Mouse (Mus musculus) urinary bladder, postnatal 14 days (tissue): Measurements from ENCODE around the gene Zfp28.
A peak's percentile ranks its signal among the peaks of the same experiment; 100 is the strongest.
"Not testable (repeated sequence)": the region's sequence is repeated elsewhere in the genome, so short reads cannot be mapped to it uniquely, and the experiment has no call there.

Experiments used
- DNase-seq: peaks from one replicate; pipeline ENCODE4 v3.0.0; 2021; ENCODE audit warnings: low spot score

Zfp28 gene

DNA sequence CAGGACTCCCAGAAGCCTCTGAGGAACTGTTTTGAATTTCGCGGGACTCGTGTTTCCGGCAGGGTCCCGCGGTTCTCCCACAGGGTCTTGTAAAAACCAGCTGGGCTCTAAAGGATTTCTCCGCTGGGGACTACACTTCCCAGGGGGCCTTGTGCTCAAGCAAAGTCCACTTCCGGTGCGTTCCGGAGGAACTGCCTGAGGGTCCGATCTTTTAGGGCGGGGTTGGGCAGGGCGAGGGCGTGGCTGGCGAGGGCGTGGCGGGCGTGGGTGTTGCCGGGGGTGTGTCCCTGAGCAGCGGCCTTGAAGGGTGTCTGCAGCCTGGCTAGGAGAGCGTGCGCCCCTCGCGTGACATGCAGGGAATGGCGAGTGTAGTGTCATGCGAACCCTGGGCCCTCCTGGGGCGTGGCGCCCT is at the start of gene Zfp28:
TSS of gene Zfp28 (plus strand) at position 252 of the 412 bp plus-strand sequence.
- peak; percentile 93 for DNase-seq

DNA sequence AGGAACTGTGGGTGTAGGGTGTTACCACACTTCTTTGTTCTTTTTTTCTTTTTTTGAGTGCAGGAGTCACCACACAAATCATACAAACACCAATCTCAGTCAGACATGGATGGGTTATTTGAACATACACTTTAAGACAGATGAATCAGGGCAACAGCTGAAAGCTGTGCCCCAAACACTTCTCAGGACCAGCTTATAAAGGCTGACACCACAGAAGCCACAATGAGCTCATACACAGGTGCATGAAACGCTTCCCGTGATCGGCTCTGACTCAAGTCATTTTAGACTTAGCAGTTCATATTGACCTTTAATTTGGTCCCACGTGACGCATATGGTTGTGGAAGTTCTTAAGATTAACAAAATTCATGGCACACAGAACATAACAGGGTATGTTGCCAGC is 43.2 kb upstream of the Zfp28 start:
- DNase-seq: no peak

DNA sequence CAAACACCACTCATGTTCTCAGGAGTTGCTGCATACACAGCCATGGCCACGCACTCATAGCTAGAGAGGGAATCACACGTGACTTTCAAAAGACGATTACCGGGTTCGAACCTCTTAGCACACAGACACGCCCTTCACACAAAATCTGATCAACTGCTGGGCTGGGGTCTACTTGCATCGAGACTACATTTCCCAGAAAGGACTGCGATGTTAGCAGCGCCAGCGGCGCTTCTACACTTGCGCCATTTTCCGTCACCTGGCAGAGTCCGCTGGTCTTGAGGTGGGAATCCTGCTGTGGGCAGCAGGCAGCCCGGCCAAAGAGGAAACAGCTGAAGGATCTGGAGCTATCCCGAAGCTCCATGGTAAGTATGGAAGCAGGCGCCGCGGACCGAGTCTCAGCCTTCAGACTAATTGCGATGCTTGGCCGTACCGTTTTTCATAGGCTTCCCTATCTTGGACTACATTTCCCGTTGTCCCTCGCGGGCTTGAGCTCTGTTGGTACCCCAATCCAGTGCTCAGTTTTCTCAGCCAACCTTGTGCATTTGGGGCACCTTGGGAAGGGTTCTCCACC is 39.5 kb upstream of the Zfp28 start, which contains the start of gene Gm3854:
TSS of gene Gm3854 (plus strand) at position 259 of the 571 bp plus-strand sequence.
- peak; percentile 39 for DNase-seq

DNA sequence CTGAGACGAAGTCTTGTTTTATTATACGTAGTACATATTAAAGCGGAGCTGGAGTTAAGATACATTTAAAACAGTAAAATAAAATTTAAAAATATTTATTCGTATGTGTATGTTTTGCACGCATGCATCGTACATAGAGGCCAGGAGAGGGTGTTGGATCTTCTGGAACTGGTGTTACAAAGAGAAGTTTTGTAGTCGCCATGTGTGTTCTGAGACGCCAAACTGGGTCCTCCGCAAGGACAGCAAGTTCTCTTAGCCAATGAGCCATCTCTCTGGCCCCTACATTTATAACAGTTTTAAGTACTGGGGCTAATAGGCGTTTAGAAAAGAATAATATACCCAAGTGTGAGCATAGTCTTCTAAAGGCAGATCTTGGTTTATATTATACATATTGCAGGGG is 39.0 kb upstream of the Zfp28 start:
- no peak for DNase-seq

DNA sequence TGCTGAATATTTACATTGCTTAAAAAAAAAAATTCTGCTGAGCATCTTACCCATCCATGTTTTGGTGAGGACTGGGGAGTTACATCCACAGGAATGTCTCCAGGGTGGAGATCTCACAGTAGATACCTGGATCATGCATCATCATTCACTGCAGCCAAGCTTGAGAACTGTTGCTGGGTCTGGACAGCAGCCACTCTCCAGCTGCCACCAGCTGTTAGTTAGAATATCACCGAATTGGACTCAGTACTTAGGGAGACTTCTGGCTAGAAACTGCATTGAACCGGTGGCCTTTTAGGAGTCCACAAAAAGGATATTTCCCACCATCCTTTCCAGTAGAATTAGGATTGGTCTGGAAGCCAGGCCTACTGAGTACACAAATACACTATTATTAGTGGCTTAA is 25.0 kb upstream of the Zfp28 start:
- peak; percentile 7 for DNase-seq

DNA sequence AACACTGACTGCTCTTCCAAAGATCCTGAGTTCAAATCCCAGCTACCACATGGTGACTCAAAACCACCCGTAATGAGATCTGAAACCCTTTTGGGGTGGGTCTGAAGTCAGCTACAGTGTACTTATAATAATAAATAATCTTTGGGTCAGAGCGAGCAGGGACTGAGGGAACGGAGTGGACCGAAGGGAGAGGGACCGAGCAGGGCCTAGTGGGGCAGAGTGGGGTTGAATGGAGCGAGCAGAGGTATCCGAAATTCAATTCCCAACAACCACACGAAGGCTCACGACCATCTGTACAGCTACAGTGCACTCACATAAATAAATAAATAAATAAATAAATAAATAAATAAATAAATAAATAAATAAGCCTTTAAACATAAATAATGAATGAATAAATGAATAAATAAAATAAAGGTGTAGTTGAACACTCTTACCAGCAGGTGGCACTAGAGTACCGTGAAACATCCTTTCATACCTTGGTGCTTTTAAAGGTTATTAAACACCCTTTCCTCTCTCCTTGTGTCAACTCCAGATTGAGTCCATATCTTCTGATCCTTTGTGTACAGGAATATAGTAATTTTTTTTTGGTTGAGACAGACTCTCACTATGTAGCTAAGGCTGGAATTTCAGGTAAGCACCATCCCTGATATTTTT is 24.0 kb upstream of the Zfp28 start:
- DNase-seq: no peak

DNA sequence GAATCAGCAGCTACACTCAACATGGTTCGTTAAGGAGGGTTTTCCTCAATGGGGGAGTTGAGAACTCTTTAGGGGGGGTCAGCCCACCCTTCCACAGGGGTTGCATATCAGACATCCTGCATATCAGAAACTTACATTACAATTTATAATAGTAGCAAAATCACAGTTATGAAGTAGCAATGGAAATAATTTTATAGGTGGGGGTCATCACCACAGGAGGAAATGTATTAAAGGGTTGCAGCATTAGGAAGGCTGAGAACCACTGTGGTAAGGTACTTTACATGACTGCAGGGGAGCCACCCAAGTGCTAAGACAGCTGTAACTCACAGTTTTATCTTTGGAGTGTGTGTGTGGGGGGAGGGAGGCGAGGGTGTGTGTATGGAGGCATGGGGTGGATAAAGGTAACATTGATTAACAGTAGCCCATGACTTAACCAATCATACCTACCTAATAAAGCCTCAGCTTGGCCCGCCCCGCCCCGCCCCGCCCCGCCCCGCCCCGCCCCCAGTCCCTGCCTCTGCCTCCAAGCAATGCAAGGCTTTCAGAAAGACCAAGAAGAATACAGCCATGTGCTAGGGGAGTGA is 22.5 kb upstream of the Zfp28 start:
- DNase-seq: no peak

DNA sequence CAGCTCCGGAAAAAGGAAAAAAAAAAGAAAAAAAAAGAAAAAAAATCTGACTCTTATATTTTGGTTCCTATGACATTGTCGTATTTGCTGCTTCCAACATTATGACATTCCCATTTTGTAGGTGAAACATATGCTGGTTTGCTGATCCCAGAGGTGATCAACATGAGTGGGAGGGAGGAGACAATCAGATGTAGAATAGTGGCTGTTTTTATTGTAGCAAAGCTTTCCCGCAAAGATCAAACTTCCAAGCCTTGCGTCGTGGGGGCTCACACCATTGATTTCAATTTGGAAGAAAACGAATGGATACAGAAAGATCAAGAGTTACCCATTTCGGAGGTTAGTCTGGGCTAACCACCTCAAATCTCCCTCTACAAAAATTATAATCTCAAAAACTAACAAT is 21.3 kb upstream of the Zfp28 start:
- no peak for DNase-seq

DNA sequence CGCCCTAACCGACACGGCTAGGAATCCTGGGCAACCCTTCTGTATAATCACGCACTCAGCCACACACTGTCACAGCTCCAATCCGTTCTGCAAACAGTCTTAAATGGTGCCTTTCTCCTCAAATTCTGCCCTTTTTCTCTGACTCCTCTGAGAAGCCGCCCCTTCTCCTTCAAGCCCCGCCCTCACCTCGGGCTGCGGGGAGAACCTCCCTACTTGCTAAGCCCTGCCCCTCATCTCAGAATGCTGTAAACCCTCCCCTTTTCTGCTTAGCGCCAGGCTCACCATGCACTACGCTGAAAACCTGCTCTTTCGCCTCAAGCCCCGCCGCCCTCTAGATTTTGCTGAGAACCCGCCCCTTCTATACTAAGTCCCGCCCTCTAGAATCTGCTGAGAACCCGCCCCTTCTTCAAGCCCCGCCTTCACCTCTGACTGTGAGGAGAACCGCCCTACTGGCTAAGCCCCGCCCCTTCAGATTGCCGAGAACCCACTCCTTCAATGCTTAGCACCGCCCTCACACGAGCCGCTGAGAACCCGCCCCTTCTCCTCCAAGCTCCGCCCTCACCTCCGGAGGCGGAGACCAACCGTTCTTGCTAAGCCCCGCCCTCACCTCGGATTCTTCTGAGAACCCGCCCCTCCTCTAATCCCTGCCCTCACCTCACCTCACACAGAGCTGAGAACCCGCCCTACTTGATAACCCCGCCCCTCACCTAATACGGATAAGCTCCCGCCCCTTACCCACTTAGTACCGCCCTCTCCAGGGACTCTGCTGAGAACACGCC is 20.6 kb upstream of the Zfp28 start:
- DNase-seq: peak; percentile 99

DNA sequence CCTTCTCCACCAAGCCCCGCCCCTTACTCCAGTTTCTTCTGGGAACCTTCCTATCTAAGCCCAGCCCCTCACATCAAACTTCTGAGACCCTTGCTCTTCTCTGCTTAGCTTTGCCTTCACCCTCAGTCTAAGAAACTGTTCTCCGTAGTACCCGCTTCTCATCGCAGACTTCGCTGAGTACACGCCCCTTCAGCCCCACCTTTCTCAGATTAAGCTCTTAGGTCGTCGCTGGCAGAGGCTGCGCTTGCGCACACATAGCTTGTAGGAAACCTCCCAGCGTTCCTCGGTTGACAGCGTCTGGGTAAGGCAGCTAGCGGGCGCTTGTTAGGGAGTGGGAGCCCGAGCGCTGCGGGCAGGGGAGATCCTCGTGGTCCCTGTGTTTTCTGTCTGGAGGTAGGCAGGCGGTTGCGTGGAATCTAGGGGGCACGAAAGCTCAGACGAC is 20.0 kb upstream of the Zfp28 start, which contains the start of gene Zfp78:
TSS of gene Zfp78 (plus strand) at position 234 of the 442 bp plus-strand sequence.
- DNase-seq: peak; percentile 85

DNA sequence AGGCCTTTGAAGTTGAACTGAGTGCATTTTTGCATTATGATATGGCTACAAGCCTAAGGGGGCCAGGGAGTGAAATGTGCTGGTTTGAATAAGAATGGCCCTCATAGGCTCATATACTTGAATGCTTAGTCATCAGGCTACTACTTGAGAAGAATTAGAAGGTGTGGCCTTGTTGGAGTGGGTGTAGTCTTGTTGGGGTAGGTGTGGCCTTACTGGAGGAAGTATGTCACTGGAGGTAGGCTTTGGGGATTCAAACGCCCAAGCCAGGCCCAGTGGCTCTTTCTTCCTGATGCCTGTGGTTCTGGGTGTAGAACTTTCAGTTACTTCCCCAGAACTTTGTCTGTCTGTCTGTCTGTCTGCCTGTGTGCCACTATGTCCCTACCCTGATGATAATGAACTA is 18.3 kb upstream of the Zfp28 start:
- DNase-seq: no peak

DNA sequence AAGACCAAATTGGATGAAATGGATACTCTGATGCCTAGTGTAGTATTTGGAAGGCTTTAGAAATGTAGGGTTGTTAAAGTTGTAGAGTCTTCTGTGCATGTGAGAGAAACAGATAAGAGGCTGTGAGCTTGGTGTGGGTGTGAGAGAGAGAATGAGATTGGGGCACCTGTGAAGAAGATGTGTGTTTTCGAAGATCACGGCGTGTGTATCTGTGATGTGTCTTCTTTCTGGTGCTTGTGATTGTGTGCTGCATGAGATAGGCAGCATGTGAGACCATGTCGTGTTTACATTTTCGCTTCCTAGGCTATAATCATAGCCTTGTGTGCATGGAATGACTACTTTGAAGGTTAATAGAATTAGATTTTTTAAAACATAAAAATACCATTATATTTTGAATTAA is 15.9 kb upstream of the Zfp28 start:
- DNase-seq: no peak

DNA sequence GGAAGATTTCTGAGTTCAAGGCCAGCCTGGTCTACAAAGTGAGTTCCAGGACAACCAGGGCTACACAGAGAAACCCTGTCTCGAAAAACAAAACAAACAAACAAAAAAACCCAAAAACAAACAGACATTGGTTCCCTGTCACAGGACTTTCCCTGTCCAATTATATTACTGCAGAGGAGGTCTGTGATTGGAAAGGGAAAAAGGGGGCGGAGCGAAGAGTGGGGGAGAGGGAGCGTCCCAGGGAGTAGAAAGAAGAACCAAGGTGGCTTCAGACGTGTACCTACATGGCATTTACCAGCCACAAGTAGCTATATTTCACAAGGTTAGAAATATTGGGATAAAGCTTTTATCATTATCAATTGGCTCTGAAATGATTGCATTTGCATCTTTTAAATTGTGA is 14.9 kb upstream of the Zfp28 start:
- DNase-seq: not testable (repeated sequence)

DNA sequence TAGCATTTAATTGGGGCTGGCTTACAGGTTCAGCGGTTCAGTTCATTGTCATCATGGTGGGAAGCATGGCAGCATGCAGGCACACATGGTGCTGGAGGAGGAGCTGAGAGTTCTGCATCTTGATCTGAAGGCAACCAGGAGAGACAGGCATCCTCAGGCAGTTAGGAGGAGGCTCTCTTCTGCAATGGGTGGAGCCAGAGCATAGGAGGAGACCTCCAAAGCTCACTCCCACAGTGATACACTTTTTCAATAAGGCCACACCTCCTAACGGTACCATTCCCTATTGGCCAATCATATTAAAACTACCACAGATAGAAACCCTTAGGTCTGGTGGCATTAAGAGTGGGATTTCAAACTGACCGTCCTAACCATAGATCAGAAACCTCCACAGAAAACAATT is 13.6 kb upstream of the Zfp28 start:
- no peak for DNase-seq

DNA sequence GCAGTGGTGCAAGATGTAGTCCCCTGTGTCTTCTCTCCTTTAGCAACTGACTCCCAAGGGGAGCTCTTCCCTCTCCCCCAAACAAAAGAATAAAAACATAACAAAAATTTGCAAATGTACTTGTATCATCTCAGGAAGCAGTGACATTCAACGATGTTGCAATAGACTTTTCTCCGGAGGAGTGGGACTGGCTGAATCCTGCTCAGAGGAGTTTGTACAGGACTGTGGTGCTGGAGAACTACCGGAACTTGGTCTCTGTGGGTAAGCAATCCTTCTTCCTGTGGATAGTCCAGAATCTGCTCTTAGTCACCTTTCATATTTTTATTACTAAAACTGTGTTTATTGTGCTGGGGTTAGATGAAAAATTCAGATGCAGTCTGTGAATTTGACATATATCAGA is 10.1 kb upstream of the Zfp28 start:
- no peak for DNase-seq

DNA sequence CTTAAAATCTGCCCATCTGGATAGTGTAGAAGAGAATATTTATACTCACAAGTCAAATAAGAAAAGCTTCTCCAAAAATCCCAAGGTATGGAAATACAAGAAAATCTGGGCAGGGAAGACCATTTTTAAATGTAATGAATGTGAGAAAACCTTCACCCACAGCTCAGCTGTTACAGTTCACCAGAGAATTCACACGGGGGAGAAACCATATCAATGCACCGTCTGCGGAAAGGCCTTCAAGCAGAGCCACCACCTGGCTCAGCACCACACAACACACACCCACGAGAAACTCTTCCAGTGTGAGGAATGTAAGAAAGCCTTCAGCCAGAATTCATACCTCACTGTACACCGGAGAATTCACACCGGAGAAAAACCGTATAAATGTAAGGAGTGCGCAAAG is 4.7 kb upstream of the Zfp28 start:
- DNase-seq: no peak

DNA sequence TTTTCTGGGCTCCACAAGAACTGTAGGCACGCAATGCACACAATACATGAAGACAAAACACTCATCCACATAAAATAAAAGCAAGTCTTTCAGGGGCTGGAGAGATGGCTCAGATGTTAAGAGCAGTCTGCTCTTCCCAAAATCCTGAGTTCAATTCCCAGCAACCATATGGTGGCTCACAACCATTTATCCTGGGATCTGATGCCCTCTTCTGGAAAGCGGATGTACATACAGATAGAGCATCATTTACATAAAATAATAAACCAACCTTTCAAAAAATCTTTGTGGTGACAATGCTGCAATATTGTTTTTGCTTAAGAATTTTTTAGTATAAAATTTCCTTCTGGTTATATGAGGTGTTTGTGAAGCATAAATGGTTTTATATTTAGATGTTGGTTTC is 1.7 kb upstream of the Zfp28 start:
- DNase-seq: no peak

DNA sequence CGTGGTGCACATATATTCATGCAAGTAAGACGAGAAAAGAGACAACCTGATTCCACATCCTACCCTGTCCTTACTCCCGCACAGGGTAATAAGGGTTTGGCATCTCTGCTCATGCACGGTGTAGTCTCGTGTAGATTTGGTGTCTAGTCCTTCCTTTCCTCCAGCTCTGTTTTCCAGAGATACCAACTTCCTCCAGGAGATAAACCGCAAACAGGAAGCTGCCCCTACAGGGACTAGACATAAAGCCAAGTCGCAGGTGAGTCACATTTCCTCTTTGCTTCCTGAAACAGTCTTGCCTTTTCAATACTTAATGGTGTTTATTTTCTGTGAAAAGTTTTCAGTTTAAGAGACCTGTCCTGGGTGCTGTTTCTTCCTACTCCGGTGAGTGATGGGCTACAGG is 916 bp downstream of the Zfp28 start:
- DNase-seq: no peak

DNA sequence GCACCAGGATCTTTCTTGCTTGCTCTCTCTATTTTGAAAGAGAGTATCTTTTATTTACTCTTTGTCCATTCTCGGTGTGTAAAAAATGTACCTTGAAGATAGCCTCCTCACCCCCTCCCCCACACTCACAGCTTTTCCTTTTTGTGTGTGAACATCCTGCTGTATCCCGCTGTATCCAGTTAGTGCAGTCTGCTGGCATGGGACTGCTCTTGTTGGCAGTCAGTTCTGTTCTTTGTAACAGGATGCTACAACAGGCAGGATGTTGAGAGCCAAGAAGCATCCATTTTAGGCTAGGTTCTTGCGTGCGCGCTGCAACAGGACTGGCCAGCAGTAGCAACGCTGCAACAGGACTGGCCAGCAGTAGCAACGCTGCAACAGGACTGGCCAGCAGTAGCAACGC is 3.9 kb downstream of the Zfp28 start:
- DNase-seq: peak; percentile 9

DNA sequence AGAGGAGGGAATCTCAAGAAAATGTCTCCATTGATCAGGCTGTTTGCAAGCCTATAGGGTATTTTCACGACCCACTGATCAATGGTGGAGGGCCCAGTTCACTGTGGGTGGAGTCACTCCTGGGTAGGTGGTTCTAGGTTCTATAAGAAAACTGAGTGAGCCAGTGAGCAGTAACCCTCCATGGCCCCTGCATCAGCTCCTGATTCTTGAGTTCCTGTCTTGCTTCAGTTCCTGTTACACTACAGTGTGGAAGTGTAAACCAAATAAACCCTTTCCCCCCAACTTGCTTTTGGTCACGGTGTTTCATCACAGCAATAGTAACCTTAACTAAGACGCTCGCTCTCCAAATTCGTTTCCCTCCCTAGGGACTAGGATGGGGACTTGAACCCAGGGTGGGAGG is 5.9 kb downstream of the Zfp28 start:
- DNase-seq: no peak

DNA sequence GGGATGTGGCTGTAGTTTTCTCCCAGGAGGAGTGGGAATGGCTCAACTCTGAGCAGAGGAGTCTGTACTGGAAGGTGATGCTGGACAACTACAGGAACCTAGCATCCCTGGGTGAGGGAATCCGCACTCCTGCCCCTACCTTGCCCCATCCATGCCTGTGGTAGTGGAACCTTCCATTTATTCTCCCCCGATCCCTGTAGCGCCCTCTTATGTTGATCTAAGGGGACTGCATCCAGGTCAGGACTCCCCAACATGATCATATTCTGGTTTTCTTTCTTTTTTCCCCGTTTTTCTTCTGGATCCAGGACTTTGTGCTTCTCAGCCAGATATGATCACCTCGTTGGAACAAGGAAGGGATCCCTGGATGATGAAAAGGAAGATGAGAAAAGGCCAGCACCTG is 6.4 kb downstream of the Zfp28 start:
- DNase-seq: no peak

DNA sequence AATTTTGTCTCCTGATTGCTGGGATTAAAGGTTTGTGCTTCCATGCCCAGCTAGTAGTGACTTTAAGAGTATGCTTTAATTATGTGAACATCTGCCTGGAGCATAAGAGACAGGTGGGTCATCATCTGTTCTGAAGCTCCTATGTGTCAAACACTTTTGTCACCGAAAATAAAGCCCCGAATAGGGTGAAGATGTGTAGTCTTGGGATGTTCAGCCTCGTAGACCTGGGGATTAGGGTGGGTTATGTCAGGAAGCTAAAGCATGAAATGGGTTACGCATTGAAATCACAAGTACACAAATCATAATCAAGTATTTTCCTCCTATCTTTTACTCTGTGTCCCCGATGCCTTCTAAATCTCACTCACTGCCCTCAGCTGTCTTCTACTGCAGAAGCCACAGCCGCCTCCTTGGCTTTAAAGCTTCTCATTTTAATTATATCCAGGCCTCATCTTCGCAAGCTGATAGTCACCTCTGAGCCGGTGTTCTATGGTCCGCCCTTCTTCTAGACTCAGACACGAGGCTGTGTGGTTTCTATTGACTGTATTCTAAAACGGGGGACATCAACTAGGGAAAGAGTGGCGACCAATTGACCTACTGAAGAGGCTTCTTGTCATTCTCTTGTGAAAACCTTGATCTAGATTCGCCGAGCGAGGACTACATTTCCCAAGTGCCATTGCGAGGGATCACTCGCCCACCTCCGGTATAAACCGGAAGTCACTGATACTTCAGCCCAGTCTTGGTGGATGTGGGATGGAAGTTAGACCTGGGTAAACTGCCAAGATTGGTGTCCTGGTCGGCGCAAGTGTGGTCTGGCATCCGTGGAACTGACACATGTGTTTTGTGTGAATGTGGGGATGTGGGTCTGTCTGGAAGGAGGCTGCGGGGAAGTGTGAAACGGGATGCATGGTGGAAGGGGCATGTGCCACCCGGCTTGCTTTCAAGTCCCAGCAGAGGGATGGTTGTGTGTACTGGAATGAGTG is 15.2 kb downstream of the Zfp28 start, which contains the start of gene Smim17:
TSS of gene Smim17 (plus strand) at position 720 of the 980 bp plus-strand sequence.
- DNase-seq: peak; percentile 28
